Mouse (Mus musculus): ENCODE data around the gene D130043K22Rik.
A peak's percentile ranks its signal among the peaks of the same experiment; 100 is the strongest.

Gene D130043K22Rik

DNA sequence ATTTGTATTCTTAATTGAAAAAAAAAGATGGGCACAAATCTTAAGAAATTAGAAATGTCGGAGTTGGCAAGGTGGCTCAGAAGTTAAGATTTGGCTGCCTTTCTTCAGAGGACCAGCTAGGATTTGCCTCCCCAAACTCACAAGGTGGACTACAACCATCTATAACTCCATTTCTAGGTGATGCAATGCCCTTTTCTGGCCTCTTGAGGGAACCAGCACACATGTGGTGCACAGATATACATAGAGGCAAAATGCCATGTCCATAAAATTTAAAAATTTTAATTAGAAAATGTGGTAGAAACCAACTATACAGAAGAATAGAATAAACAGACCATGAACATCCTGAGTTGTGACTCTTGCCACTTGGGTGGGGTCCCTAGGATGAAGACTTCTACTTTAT lies 64.2 kb downstream of the D130043K22Rik start:
- no peak for TF ChIP-seq GATA4 (IDR thresholded peaks at IDR 0.05; ENCODE audit: insufficient replicate concordance, low read length)

- TF ChIP-seq GATA4 (IDR thresholded peaks at IDR 0.05; ENCODE audit: insufficient replicate concordance, low read length), result no peak
Observed at GRCm38 (mm10) chr13:24913576-24913975, 68.6 kb downstream of the D130043K22Rik start.

DNA sequence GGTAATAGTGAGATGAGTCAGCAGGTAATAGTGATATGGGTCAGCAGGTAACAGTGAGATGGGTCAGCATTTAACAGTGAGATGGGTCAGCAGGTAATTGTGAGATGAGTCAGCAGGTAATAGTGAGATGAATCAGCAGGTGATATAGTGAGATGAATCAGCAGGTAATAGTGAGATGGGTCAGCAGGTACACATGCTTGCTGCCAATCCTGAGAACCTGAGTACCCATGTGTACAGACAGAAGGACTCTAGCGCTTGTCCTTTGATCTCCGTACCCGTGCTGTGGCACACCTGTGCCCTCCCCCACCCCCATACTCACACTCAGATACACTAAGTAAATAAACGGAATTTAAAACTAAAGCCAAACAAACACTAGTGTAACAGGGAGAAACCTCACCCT lies 70.0 kb downstream of the D130043K22Rik start:
- TF ChIP-seq GATA4 (IDR thresholded peaks at IDR 0.05; ENCODE audit: insufficient replicate concordance, low read length), result no peak

DNA sequence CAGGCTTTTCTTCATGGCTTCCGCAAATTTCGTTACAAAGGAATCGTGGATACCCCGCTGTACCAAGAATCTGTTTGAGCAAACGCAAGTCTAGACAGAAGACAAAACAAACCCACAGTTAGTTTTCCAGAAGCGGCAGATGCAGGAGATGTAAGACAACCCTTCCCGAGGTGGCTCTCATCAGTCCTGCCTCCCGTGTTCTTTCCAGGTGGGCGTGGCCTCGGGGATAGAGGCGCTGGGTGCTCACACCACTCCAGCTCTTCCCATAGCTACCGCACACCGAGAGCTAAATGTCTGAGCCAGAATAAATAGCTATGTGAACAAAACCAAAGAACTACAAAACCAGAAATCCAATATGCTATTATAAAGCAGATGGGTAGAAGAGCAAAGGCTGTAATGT lies 70.9 kb downstream of the D130043K22Rik start:
- TF ChIP-seq GATA4 (IDR thresholded peaks at IDR 0.05; ENCODE audit: insufficient replicate concordance, low read length), result no peak

- no peak for TF ChIP-seq GATA4 (IDR thresholded peaks at IDR 0.05; ENCODE audit: insufficient replicate concordance, low read length)
Observed at GRCm38 (mm10) chr13:24920333-24920977, 75.5 kb downstream of the D130043K22Rik start.

GRCm38 (mm10) chr13:24921281-24921680 lies 76.3 kb downstream of the D130043K22Rik start:
- TF ChIP-seq GATA4 (IDR thresholded peaks at IDR 0.05; ENCODE audit: insufficient replicate concordance, low read length), result no peak

DNA sequence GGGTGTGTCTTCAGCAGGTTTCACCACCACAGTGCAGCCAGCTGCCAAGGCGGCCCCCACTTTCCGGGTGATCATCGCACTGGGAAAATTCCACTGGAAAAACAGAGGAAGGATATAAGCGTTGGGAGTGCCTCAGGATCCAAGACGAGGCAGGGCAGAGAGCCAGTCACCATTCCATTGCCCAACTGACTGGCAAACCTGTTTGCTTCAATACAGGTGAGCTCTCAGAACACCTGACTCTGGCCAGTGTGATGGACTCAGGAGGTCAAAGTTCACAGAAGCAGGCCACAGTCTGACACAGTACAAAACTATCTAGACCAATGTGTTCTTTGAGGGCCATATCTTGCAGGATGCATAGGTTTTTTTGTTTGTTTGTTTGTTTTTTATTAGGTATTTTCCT lies 79.1 kb downstream of the D130043K22Rik start:
- no peak for TF ChIP-seq GATA4 (IDR thresholded peaks at IDR 0.05; ENCODE audit: insufficient replicate concordance, low read length)

DNA sequence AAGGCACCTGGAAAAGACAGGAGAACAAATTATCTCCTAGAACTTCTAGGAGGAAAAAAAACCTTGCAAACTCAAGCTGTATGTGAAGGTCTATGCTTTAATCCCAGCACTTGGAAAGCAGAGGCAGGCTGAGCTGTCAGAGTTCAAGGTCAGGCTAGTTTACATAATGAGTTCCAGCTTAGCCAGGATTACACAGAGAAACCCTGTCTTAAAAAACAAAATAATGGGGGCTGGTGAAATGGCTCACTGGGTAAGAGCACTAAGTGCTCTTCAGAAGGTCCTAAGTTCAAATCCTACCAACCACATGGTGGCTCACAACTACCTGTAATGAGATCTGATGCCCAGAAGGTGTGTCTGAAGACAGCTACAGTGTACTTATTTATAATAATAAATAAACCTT lies 85.7 kb downstream of the D130043K22Rik start:
- no peak for TF ChIP-seq GATA4 (IDR thresholded peaks at IDR 0.05; ENCODE audit: insufficient replicate concordance, low read length)

DNA sequence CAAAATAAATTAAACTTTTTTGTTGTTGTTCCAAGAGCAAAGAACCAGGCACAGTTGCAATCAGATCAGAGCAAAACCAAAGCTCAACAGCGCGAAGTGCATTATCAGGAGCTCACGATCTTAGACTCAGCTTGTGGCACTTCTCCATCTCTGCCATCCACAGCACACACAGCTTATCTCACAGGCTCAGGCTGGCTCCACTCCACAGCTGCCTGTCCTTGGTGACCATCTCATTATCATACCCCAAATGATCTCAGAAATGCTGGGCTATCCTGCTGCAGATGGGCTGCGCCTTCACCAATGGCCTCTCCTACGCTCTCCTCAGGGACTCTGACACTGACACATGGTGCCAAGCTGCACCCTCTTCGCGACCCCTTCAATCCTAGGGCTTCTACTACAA lies 88.3 kb downstream of the D130043K22Rik start:
- no peak for TF ChIP-seq GATA4 (IDR thresholded peaks at IDR 0.05; ENCODE audit: insufficient replicate concordance, low read length)

DNA sequence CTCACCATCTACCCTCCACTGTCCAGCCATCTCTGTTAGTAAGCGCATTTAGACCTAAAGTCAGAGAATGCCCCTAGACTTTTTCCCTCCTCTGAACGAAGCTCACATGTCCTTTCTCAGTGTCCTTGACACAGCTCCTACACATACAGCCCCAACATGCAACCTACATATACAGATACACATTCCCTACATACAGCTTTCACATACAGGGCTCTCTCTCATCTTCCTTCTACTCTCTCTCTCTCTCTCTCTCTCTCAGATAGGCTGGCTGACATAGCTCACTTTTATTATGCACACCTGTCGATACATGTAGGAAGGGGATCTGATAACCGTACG lies 91.8 kb downstream of the D130043K22Rik start:
- no peak for TF ChIP-seq GATA4 (IDR thresholded peaks at IDR 0.05; ENCODE audit: insufficient replicate concordance, low read length)

DNA sequence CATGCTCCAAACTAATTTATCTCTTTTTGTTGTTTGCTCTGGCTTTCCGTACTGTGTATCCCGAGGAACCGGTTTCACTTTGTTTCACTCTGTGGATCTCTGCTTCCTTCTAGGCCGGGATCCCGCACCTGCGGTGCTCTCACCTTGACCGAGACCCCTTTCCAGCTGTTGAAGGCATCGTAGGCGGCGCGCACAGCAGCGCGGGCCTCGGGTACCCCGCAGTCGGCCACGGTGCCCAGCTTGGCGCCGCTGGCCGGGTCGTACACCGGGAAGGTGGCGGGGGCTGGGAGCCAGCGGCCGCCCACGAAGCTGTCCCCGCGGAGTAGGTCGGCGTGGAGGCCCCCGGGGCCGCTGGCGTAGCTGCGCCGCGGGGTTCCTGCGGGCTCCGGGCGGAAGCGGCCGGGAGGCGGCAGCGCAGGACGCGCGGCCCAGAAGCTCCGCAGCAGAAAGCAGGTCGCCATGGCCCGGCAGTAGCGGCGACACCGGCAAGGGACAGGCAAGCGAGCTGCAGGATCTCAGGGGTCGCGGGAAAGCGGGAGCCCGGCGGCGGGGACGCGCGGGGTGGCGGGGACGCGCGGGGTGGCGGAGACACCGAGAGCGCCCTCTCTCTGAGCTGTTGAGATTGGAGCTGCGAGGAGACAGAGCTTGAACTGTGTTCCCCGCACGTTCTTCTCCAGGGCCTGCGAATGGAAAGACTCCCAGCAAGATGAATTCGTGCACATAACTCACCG lies 92.3 kb downstream of the D130043K22Rik start, which contains the start of gene Aldh5a1:
TSS of gene Aldh5a1 (minus strand) at position 554 of the 731 bp plus-strand sequence.
- TF ChIP-seq GATA4 (IDR thresholded peaks at IDR 0.05; ENCODE audit: insufficient replicate concordance, low read length), result no peak

DNA sequence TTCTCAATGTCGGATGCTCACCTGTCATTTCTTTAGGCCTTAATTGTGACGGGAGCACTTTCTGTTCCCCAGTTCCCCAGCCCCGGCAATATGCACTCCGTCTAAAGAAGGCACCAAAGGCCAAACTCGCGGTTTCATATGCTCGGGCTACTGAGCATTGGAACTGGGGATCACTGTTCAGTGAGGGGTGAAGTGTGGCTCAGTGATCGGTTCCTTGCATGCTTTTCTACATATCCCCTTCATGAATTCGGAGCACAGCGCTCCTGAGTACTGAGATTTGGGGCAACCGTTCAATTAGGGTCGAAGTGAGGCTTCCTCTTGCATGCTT lies 92.9 kb downstream of the D130043K22Rik start:
- no peak for TF ChIP-seq GATA4 (IDR thresholded peaks at IDR 0.05; ENCODE audit: insufficient replicate concordance, low read length)

GRCm38 (mm10) chr13:24938683-24939082 lies 93.7 kb downstream of the D130043K22Rik start:
- peak; percentile 85 for TF ChIP-seq GATA4 (IDR thresholded peaks at IDR 0.05; ENCODE audit: insufficient replicate concordance, low read length)

DNA sequence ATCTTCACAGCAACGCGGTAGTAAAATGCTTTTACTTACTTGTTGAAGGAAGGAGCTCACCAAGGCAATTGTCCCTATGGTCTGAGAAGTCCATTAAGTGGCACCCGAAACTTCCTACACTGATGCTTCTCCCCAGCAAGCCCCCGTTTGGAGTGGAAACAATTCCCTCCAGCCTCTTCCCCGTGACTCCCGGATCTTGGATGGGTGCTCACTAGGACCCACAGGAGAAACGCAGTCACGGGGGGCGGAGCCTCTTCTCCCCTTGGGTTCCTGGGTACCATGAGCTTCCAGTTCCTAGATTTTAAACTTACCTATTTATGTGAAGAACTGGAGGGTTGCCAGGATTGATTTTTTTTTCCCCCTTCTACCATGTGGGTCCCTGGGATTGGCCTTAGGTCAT lies 94.5 kb downstream of the D130043K22Rik start:
- TF ChIP-seq GATA4 (IDR thresholded peaks at IDR 0.05; ENCODE audit: insufficient replicate concordance, low read length), result no peak

GRCm38 (mm10) chr13:24942512-24943282 lies 97.8 kb downstream of the D130043K22Rik start, which contains the start of gene Gpld1:
Gene Gpld1 (plus strand): TSS chr13:24943152.
- no peak for TF ChIP-seq GATA4 (IDR thresholded peaks at IDR 0.05; ENCODE audit: insufficient replicate concordance, low read length)

DNA sequence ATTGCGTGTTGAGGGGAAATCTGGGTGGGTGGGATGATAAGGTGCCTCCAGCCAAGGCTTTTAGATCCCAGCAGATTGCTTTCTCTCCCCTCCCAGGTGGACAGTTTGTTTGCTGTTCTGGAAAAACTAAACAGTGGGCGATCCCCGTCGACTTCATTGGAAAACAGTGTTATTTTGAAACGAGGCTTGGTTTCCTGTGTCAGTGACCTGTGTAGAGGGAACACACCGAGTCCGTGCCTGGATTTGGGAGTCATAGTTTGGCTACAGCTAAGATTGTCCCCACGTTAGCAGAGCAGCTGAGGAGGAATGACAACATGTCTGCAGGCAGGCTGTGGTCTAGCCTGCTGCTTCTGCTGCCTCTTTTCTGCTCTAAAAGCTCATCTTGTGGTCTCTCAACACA lies 98.4 kb downstream of the D130043K22Rik start:
- peak; percentile 31; the same call in 1 of the 2 replicates for TF ChIP-seq GATA4 (IDR thresholded peaks at IDR 0.05; ENCODE audit: insufficient replicate concordance, low read length)

All from liver, adult (tissue).